Mouse (Mus musculus) MEL (cell line): Measurements from ENCODE around the gene Cetn4. TPM values are rescaled to one million over a fixed set of nuclear protein-coding genes. Genes with fewer than 3 reads are reported as not detected.

ENCODE experiments used
- DNase-seq: peaks from one replicate; pipeline ENCODE4 v3.0.0; 2011; ENCODE audit warnings: low read depth, low spot score
- H3K27ac ChIP-seq: 2 replicates; pipeline ENCODE4 v1.5.1; 2012; ENCODE audit warnings: low read depth, mild to moderate bottlenecking, control low read depth, low read length, moderate library complexity; ENCODE audit not compliant: control insufficient read depth
- H3K27me3 ChIP-seq, 2 experiments: fragments of 150-350 bp in 1 of 2; sonication (generic) in 1 of 2; 2 replicates each; pipeline ENCODE4 v1.6.1; 2012; ENCODE audit warnings: low read length in 2 of 2, mild to moderate bottlenecking in 2 of 2, improper control_type of control experiment in 1 of 2, moderate library complexity in 1 of 2; ENCODE audit not compliant: insufficient read depth in 2 of 2, control insufficient read depth in 1 of 2
- H3K36me3 ChIP-seq, 2 experiments: 2 replicates each; pipeline ENCODE4 v1.6.1; 2012 to 2014; ENCODE audit warnings: low read length in 2 of 2, improper control_type of control experiment in 1 of 2, inconsistent platforms in 1 of 2, mild to moderate bottlenecking in 1 of 2; ENCODE audit not compliant: insufficient read depth in 2 of 2, control insufficient read depth in 1 of 2
- H3K4me1 ChIP-seq, 2 experiments: fragments of 150-350 bp in 1 of 2; sonication (generic) in 1 of 2; 2 replicates each; pipeline ENCODE4 v1.6.1; 2012; ENCODE audit warnings: low read length in 2 of 2, improper control_type of control experiment in 1 of 2, mild to moderate bottlenecking in 1 of 2; ENCODE audit not compliant: insufficient read depth in 2 of 2, control insufficient read depth in 1 of 2
- H3K4me3 ChIP-seq, 2 experiments: fragments of 150-350 bp in 1 of 2; sonication (generic) in 1 of 2; 2 replicates each; pipeline ENCODE4 v1.5.1; 2012; ENCODE audit warnings: low read depth in 2 of 2, low read length in 2 of 2, mild to moderate bottlenecking in 2 of 2, moderate library complexity in 2 of 2, control low read depth in 1 of 2, improper control_type of control experiment in 1 of 2; ENCODE audit not compliant: control insufficient read depth in 1 of 2, insufficient read depth in 1 of 2
- H3K79me2 ChIP-seq: 2 replicates; pipeline ENCODE4 v1.6.1; 2012; ENCODE audit warnings: mild to moderate bottlenecking, low read length, moderate library complexity; ENCODE audit not compliant: control insufficient read depth, poor library complexity, insufficient read depth
- H3K9ac ChIP-seq: 2 replicates; pipeline ENCODE4 v1.6.1; 2012; ENCODE audit warnings: low read depth, mild to moderate bottlenecking, control low read depth, low read length, moderate library complexity; ENCODE audit not compliant: control insufficient read depth, poor library complexity, severe bottlenecking
- H3K9me3 ChIP-seq: fragments of 150-350 bp; sonication (generic); replicated peaks from 2 replicates; pipeline ENCODE4 v1.6.1; 2012; ENCODE audit warnings: mild to moderate bottlenecking, low read length, improper control_type of control experiment, moderate library complexity; ENCODE audit not compliant: insufficient read depth
- CHD1 ChIP-seq: IDR thresholded peaks from 2 replicates; pipeline ENCODE4 v1.6.1; 2012; ENCODE audit warnings: low read depth, mild to moderate bottlenecking, inconsistent platforms, low read length, improper control_type of control experiment
- CHD2 ChIP-seq: IDR thresholded peaks from 2 replicates; pipeline ENCODE4 v1.6.1; 2011; ENCODE audit warnings: low read length, improper control_type of control experiment
- E2F4 ChIP-seq: IDR thresholded peaks from 2 replicates; pipeline ENCODE4 v1.6.1; 2011; ENCODE audit warnings: low read depth, low read length, improper control_type of control experiment, borderline replicate concordance
- ELF1 ChIP-seq: IDR thresholded peaks from 2 replicates; pipeline ENCODE4 v1.6.1; 2014; ENCODE audit warnings: low read depth, mild to moderate bottlenecking, inconsistent platforms, low read length, improper control_type of control experiment, moderate library complexity
- EP300 ChIP-seq, 2 experiments: IDR thresholded peaks; 2 replicates each; pipeline ENCODE4 v1.6.1; 2011; ENCODE audit warnings: improper control_type of control experiment in 2 of 2, low read length in 2 of 2, low read depth in 1 of 2, mild to moderate bottlenecking in 1 of 2
- ETS1 ChIP-seq: IDR thresholded peaks from 2 replicates; pipeline ENCODE4 v1.6.1; 2012; ENCODE audit warnings: low read depth, mild to moderate bottlenecking, inconsistent platforms, low read length, improper control_type of control experiment, moderate library complexity
- GATA1 ChIP-seq: IDR thresholded peaks from 2 replicates; pipeline ENCODE4 v1.6.1; 2011; ENCODE audit warnings: low read depth, low read length, improper control_type of control experiment
- HCFC1 ChIP-seq: IDR thresholded peaks from 2 replicates; pipeline ENCODE4 v1.6.1; 2012; ENCODE audit warnings: low read depth, mild to moderate bottlenecking, inconsistent platforms, low read length, improper control_type of control experiment, moderate library complexity
- JUND ChIP-seq: IDR thresholded peaks from 2 replicates; pipeline ENCODE4 v1.6.1; 2011; ENCODE audit warnings: low read depth, mild to moderate bottlenecking, improper control_type of control experiment, low read length
- KAT2A ChIP-seq: conservative IDR thresholded peaks from 2 replicates; pipeline ENCODE4 v1.6.1; 2012; ENCODE audit warnings: low read depth, low read length, improper control_type of control experiment, inconsistent platforms
- MAFK ChIP-seq: IDR thresholded peaks from 2 replicates; pipeline ENCODE4 v1.6.1; 2011; ENCODE audit warnings: low read depth, mild to moderate bottlenecking, low read length, improper control_type of control experiment, borderline replicate concordance
- MAX ChIP-seq: IDR thresholded peaks from 2 replicates; pipeline ENCODE4 v1.6.1; 2011; ENCODE audit warnings: low read length, improper control_type of control experiment
- MAZ ChIP-seq: IDR thresholded peaks from 2 replicates; pipeline ENCODE4 v1.6.1; 2012; ENCODE audit warnings: low read depth, mild to moderate bottlenecking, inconsistent platforms, low read length, improper control_type of control experiment
- MEF2A ChIP-seq: IDR thresholded peaks from 2 replicates; pipeline ENCODE4 v1.6.1; 2014; ENCODE audit warnings: low read depth, mild to moderate bottlenecking, inconsistent platforms, low read length, improper control_type of control experiment; ENCODE audit not compliant: poor library complexity, insufficient replicate concordance, severe bottlenecking; ENCODE audit errors: extremely low read depth
- MYB ChIP-seq: IDR thresholded peaks from 2 replicates; pipeline ENCODE4 v1.6.1; 2011; ENCODE audit warnings: mild to moderate bottlenecking, low read depth, low read length, improper control_type of control experiment
- NRF1 ChIP-seq: IDR thresholded peaks from 2 replicates; pipeline ENCODE4 v1.6.1; 2014; ENCODE audit warnings: low read depth, mild to moderate bottlenecking, inconsistent platforms, low read length, improper control_type of control experiment, moderate library complexity; ENCODE audit not compliant: poor library complexity, insufficient read depth, severe bottlenecking
- POLR2AphosphoS2 ChIP-seq: IDR thresholded peaks from 2 replicates; pipeline ENCODE4 v1.6.1; 2011; ENCODE audit warnings: low read length, improper control_type of control experiment
- POLR2AphosphoS5 ChIP-seq: IDR thresholded peaks from 2 replicates; pipeline ENCODE4 v1.6.1; 2012; ENCODE audit warnings: low read depth, borderline replicate concordance, mild to moderate bottlenecking, inconsistent platforms, low read length, moderate library complexity, mixed read lengths
- RCOR1 ChIP-seq: IDR thresholded peaks from 2 replicates; pipeline ENCODE4 v1.6.1; 2012; ENCODE audit warnings: low read depth, mild to moderate bottlenecking, inconsistent platforms, low read length, improper control_type of control experiment
- SIN3A ChIP-seq: IDR thresholded peaks from 2 replicates; pipeline ENCODE4 v1.6.1; 2012; ENCODE audit warnings: low read length, improper control_type of control experiment, inconsistent platforms
- SMC3 ChIP-seq: IDR thresholded peaks from 2 replicates; pipeline ENCODE4 v1.6.1; 2011; ENCODE audit warnings: low read depth, low read length, improper control_type of control experiment
- TAL1 ChIP-seq: IDR thresholded peaks from 2 replicates; pipeline ENCODE4 v1.6.1; 2012; ENCODE audit warnings: mild to moderate bottlenecking, inconsistent platforms, low read length, moderate library complexity, mixed read lengths
- TBP ChIP-seq: IDR thresholded peaks from 2 replicates; pipeline ENCODE4 v1.8.0; 2011; ENCODE audit warnings: low read depth, low read length, improper control_type of control experiment
- TCF12 ChIP-seq: IDR thresholded peaks from 2 replicates; pipeline ENCODE4 v1.6.1; 2014; ENCODE audit warnings: low read depth, mild to moderate bottlenecking, inconsistent platforms, low read length, improper control_type of control experiment, moderate library complexity
- USF1 ChIP-seq: IDR thresholded peaks from 2 replicates; pipeline ENCODE4 v1.6.1; 2014; ENCODE audit warnings: low read depth, mild to moderate bottlenecking, inconsistent platforms, low read length, improper control_type of control experiment, moderate library complexity
- ZC3H11A ChIP-seq: IDR thresholded peaks from 2 replicates; pipeline ENCODE4 v1.6.1; 2012; ENCODE audit warnings: low read depth, mild to moderate bottlenecking, inconsistent platforms, low read length, improper control_type of control experiment
- ZMIZ1 ChIP-seq: IDR thresholded peaks from 2 replicates; pipeline ENCODE4 v1.6.1; 2012; ENCODE audit warnings: low read depth, mild to moderate bottlenecking, inconsistent platforms, low read length, improper control_type of control experiment, moderate library complexity
- ZNF384 ChIP-seq: IDR thresholded peaks from 2 replicates; pipeline ENCODE4 v1.6.1; 2012; ENCODE audit warnings: low read depth, mild to moderate bottlenecking, inconsistent platforms, low read length, improper control_type of control experiment
- polyA plus RNA-seq, 2 experiments: library from polyadenylated mRNA; stranded (reverse) in 1 of 2; unstranded in 1 of 2; fragments of >175 nt in 1 of 2; fragments of >200 nt in 1 of 2; gene quantifications; 2 replicates each; pipeline versions ENCODE4 v1.2.1 to v1.2.4; 2012; ENCODE audit warnings: low replicate concordance in 2 of 2, low read depth in 1 of 2; ENCODE audit not compliant: insufficient read length in 2 of 2, insufficient read depth in 1 of 2, missing spikeins in 1 of 2
- total RNA-seq: library from RNA; depleted of rRNA; stranded (reverse); fragments of 300-350 nt; gene quantifications from 2 replicates; pipeline ENCODE4 v1.2.3, GENCODE M21; 2012

Gene Cetn4
- total and polyA plus RNA-seq, 3 experiments, result 0.85 to 3.8 TPM; not detected in 1

DNA sequence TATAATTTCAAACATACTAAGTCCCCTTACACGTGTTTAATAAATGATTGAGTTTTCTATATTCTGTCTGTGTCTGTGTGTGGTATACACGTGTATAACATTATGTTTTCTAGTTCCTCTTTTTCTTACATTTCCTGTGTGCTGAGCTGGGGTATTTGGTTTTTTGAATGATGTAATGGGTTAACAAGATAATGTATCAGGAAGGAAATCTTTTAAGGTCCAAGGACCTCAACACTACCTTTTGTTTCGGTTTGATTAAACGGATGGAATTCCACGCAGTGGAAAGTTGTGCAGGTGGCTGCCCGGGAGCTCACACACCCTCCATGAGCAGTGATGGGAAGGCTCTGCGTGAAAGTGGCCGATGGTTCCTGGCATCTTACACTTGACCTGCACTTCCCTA lies 31.6 kb downstream of the Cetn4 start (continued):
- TF ChIP-seq NRF1, result no peak

DNA sequence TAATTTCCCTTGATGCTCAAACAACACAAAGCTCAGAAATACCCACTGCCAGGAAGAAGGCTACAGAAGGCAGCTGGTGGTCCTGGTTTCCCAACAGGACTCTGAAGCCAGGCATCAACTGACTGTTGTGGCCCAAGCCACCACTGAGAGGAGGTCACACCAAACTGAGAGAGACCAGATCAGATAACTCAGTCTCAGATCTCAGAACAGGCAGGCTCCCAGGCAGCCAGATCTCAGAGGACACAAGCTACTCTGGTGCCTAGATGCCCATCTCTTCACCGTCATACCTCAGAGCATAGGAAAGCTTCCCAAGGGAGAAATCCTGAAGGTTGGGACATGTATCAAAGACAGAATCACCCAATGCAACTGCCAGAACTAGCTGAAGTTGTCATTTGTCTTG lies 32.3 kb downstream of the Cetn4 start:
- no peak overlapping the region for H3K4me3 ChIP-seq
- TF ChIP-seq TCF12 (no peak), GATA1 (peak; percentile 38; the same call in 1 of the 2 replicates)

DNA sequence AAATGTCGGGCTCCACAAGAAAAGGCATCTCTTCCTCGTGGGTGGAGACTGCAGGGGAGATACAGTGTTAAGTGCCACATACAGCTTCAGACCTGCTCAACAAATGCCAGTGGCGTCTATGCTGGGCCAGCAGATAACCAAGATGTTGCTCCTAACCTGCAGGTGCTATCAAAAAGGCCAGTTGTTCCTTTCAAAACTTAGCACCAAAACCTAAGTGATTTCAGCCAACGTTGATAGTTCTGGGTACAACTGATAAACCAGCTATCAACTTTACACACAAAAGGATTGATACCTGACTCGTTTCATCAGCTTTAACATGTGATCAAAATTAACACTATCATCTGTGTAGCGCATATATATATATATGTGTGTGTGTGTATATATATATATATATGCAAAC lies 37.8 kb downstream of the Cetn4 start:
- H3K4me1 ChIP-seq, result peaks cover 0 to 5% of the 10 kb centered on the region in 2 experiments; a peak in 2 of 4 replicates
- no peak overlapping the region for H3K27ac ChIP-seq
- no peak overlapping the region for H3K4me3 ChIP-seq
- no peak overlapping the region for H3K9ac ChIP-seq
- no peaks in the 10 kb centered on the region for H3K9me3 ChIP-seq
- no peak for TF ChIP-seq CHD2
- no peak for TF ChIP-seq ELF1
- peak; percentile 25 to 72; a peak in 2 of 4 replicates for TF ChIP-seq EP300 (IDR thresholded peaks at IDR 0.05; ENCODE audit: low read depth in 1 of 2, low read length in 2 of 2)
- TF ChIP-seq RCOR1, result 0 out of 2 replicates have a peak, but pooled peaks have one; percentile 32
- TF ChIP-seq MYB, result no peak
- no peak for TF ChIP-seq JUND
- TF ChIP-seq HCFC1, result no peak
- 0 out of 2 replicates have a peak, but pooled peaks have one; percentile 25 for TF ChIP-seq ETS1
- TF ChIP-seq SIN3A, result 0 out of 2 replicates have a peak, but pooled peaks have one; percentile 20
- no peak for TF ChIP-seq TBP
- no peak for TF ChIP-seq ZC3H11A
- TF ChIP-seq MAFK, result no peak
- TF ChIP-seq CHD1, result no peak
- no peak for TF ChIP-seq USF1
- no peak for TF ChIP-seq ZMIZ1
- TF ChIP-seq POLR2AphosphoS2, result no peak
- no peak for TF ChIP-seq KAT2A
- TF ChIP-seq TCF12, result peak; percentile 80
- no peak for TF ChIP-seq SMC3
- TF ChIP-seq MAX, result no peak
- no peak for TF ChIP-seq NRF1
- TF ChIP-seq ZNF384, result no peak
- TF ChIP-seq POLR2AphosphoS5, result no peak
- no peak for TF ChIP-seq MEF2A
- TF ChIP-seq TAL1, result peak; percentile 14; the same call in 1 of the 2 replicates
- peak; percentile 55; the same call in 1 of the 2 replicates for TF ChIP-seq GATA1
- TF ChIP-seq E2F4, result no peak
- TF ChIP-seq MAZ, result no peak
- TF ChIP-seq, all 39 proteins: peak for 7
- H3K79me2 ChIP-seq, result no peaks in the 10 kb centered on the region
- no peaks in the 10 kb centered on the region for H3K36me3 ChIP-seq
- peak; percentile 27 for DNase-seq
- H3K27me3 ChIP-seq, result no peaks in the 10 kb centered on the region

More for the DNA sequence above, 32.3 kb downstream of the Cetn4 start:
- Histone ChIP-seq H3K79me2 (no peaks in the 10 kb centered on the region), H3K27me3 (no peaks in the 10 kb centered on the region), H3K27ac (no peak overlapping the region), H3K4me1 (peaks cover 3 to 10% of the 10 kb centered on the region in 2 experiments; a peak in 2 of 4 replicates), H3K9ac (no peak overlapping the region), H3K9me3 (no peaks in the 10 kb centered on the region), H3K36me3 (peaks cover 0 to 4% of the 10 kb centered on the region in 2 experiments; a peak in 2 of 4 replicates)
- no peak for DNase-seq
